Mouse (Mus musculus): Measurements from ENCODE around the gene Galntl5. TPM values are rescaled to one million over a fixed set of nuclear protein-coding genes. Genes with fewer than 3 reads are reported as not detected.

The Galntl5 gene
- total and polyA plus RNA-seq, 2 experiments from 2014 or later: not detected

- Histone ChIP-seq H3K9me3 (replicated peaks; ENCODE audit: control insufficient read depth, low read length) (no peaks in the 10 kb centered on the region), H3K27ac (ENCODE audit: low read depth) (no peak overlapping the region), H3K27me3 (ENCODE audit: control insufficient read depth, insufficient read depth, low read length) (no peaks in the 10 kb centered on the region), H3K4me2 (ENCODE audit: low read depth, low read length) (no peak overlapping the region), H3K4me1 (ENCODE audit: control insufficient read depth, insufficient read depth) (no peaks in the 10 kb centered on the region), H3K4me3 (ENCODE audit: low read depth, low read length) (no peak overlapping the region), H3K36me3 (replicated peaks; ENCODE audit: control insufficient read depth, insufficient read depth, low read length) (no peaks in the 10 kb centered on the region), H3K9ac (replicated peaks; ENCODE audit: low read depth, low read length) (no peak overlapping the region)
- WGBS: 86% methylated on average over 4 of the region's 4 CpGs
- ATAC-seq (ENCODE audit: insufficient read depth, low read depth) (no peak), DNase-seq (ENCODE audit: low spot score) (no peak)
- TF ChIP-seq EP300 (IDR thresholded peaks at IDR 0.05; ENCODE audit: low read depth) (no peak), CTCF (IDR thresholded peaks at IDR 0.05; ENCODE audit: low read depth) (no peak)
Measured at GRCm38 (mm10) chr5:25154823-25155222, 26.4 kb upstream of the Galntl5 start.

DNA sequence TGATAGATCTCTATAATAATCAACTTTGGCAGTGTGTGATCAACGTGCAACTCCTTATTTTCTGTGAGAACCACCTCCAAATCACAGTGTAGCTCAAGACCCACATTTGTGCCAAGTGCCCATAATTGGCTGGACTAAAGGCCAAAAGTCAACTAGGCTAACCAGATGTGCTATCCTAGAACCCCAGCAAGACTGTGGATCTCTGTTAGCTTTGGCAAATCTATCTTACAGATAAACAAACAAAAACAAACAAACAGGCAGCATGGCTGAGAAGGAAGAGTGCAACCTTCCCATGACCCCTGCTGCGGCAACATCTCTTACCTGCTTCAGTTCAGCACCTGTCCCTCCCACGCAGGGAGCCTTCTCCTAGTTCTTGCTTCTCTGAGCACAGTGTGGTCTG, 25.9 kb upstream of the Galntl5 start:
- H3K36me3 ChIP-seq (replicated peaks; ENCODE audit: control insufficient read depth, insufficient read depth, low read length): no peaks in the 10 kb centered on the region
- WGBS: 76% methylated on average over 3 of the region's 3 CpGs
- H3K9ac ChIP-seq (replicated peaks; ENCODE audit: low read depth, low read length): no peak overlapping the region
- no peak overlapping the region for H3K27ac ChIP-seq (ENCODE audit: low read depth)
- ATAC-seq (ENCODE audit: insufficient read depth, low read depth) (no peak), DNase-seq (ENCODE audit: low spot score) (no peak)
- TF ChIP-seq CTCF (IDR thresholded peaks at IDR 0.05; ENCODE audit: low read depth) (no peak), EP300 (IDR thresholded peaks at IDR 0.05; ENCODE audit: low read depth) (no peak)
- no peak overlapping the region for H3K4me2 ChIP-seq (ENCODE audit: low read depth, low read length)
- H3K4me1 ChIP-seq (ENCODE audit: control insufficient read depth, insufficient read depth): no peaks in the 10 kb centered on the region
- no peaks in the 10 kb centered on the region for H3K27me3 ChIP-seq (ENCODE audit: control insufficient read depth, insufficient read depth, low read length)
- no peaks in the 10 kb centered on the region for H3K9me3 ChIP-seq (replicated peaks; ENCODE audit: control insufficient read depth, low read length)
- no peak overlapping the region for H3K4me3 ChIP-seq (ENCODE audit: low read depth, low read length)

DNA sequence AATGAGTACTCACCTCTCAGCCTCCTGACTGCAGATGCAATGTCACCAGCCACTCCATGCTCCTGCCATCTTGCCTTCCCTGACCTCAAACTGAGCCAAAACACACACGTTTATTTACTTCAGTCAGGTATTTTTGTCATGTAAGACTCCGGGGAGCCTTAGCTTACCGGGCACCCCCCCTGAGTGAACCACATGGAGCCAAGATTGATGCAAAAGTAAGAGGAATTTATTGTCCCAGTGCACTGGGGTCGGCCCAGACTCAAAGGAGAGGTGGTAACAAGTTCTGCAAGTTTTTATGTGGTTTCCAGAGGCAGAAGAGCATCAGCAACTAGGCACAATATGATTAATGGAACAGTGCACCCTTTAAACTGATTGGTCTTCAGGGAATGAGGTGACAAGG, 24.1 kb upstream of the Galntl5 start:
- ATAC-seq (ENCODE audit: insufficient read depth, low read depth) (no peak), DNase-seq (ENCODE audit: low spot score) (no peak)
- Histone ChIP-seq H3K9me3 (replicated peaks; ENCODE audit: control insufficient read depth, low read length) (no peaks in the 10 kb centered on the region), H3K4me3 (ENCODE audit: low read depth, low read length) (no peak overlapping the region), H3K9ac (replicated peaks; ENCODE audit: low read depth, low read length) (no peak overlapping the region), H3K4me2 (ENCODE audit: low read depth, low read length) (no peak overlapping the region), H3K4me1 (ENCODE audit: control insufficient read depth, insufficient read depth) (no peaks in the 10 kb centered on the region), H3K27ac (ENCODE audit: low read depth) (no peak overlapping the region), H3K36me3 (replicated peaks; ENCODE audit: control insufficient read depth, insufficient read depth, low read length) (no peaks in the 10 kb centered on the region), H3K27me3 (ENCODE audit: control insufficient read depth, insufficient read depth, low read length) (no peaks in the 10 kb centered on the region)
- TF ChIP-seq CTCF (IDR thresholded peaks at IDR 0.05; ENCODE audit: low read depth) (no peak), EP300 (IDR thresholded peaks at IDR 0.05; ENCODE audit: low read depth) (no peak)
- 53% methylated on average over 4 of the region's 4 CpGs for WGBS

GRCm38 (mm10) chr5:25160515-25160914, 20.7 kb upstream of the Galntl5 start:
- Histone ChIP-seq H3K36me3 (replicated peaks; ENCODE audit: control insufficient read depth, insufficient read depth, low read length) (no peaks in the 10 kb centered on the region), H3K4me3 (ENCODE audit: low read depth, low read length) (no peak overlapping the region), H3K4me1 (ENCODE audit: control insufficient read depth, insufficient read depth) (no peaks in the 10 kb centered on the region), H3K9me3 (replicated peaks; ENCODE audit: control insufficient read depth, low read length) (no peaks in the 10 kb centered on the region), H3K27me3 (ENCODE audit: control insufficient read depth, insufficient read depth, low read length) (no peaks in the 10 kb centered on the region), H3K27ac (ENCODE audit: low read depth) (no peak overlapping the region), H3K4me2 (ENCODE audit: low read depth, low read length) (no peak overlapping the region), H3K9ac (replicated peaks; ENCODE audit: low read depth, low read length) (no peak overlapping the region)
- WGBS: 63% methylated on average over 11 of the region's 11 CpGs
- no peak for TF ChIP-seq EP300 (IDR thresholded peaks at IDR 0.05; ENCODE audit: low read depth)
- no peak for TF ChIP-seq CTCF (IDR thresholded peaks at IDR 0.05; ENCODE audit: low read depth)
- DNase-seq (ENCODE audit: low spot score) (no peak), ATAC-seq (ENCODE audit: insufficient read depth, low read depth) (no peak)

DNA sequence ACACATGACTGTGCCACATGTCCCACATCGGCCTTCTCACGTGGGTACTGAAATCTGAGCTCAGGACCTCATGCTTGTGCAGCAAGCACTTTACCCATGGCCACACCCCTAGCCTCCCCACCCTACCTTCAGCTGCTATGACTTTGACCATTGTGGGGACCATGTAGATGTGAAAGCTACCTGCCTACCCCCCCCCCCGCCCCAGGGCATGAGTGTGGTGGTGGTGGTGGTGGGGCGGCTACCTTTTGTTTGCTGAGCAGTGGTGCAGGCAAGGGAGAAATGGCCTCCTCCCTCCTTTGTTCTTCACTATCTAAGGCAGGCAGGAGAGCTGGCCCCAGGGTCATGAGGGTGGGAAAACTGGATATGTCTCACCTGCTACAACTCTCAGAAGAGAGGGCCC, 18.3 kb upstream of the Galntl5 start:
- no peak overlapping the region for H3K9ac ChIP-seq (replicated peaks; ENCODE audit: low read depth, low read length)
- WGBS: 75% methylated on average over 4 of the region's 4 CpGs
- H3K4me2 ChIP-seq (ENCODE audit: low read depth, low read length): no peak overlapping the region
- no peaks in the 10 kb centered on the region for H3K9me3 ChIP-seq (replicated peaks; ENCODE audit: control insufficient read depth, low read length)
- H3K4me1 ChIP-seq (ENCODE audit: control insufficient read depth, insufficient read depth): no peaks in the 10 kb centered on the region
- DNase-seq (ENCODE audit: low spot score): no peak
- no peak for TF ChIP-seq EP300 (IDR thresholded peaks at IDR 0.05; ENCODE audit: low read depth)
- TF ChIP-seq CTCF (IDR thresholded peaks at IDR 0.05; ENCODE audit: low read depth): no peak
- H3K4me3 ChIP-seq (ENCODE audit: low read depth, low read length): no peak overlapping the region
- no peak for ATAC-seq (ENCODE audit: insufficient read depth, low read depth)
- H3K27ac ChIP-seq (ENCODE audit: low read depth): no peak overlapping the region
- H3K36me3 ChIP-seq (replicated peaks; ENCODE audit: control insufficient read depth, insufficient read depth, low read length): no peaks in the 10 kb centered on the region
- H3K27me3 ChIP-seq (ENCODE audit: control insufficient read depth, insufficient read depth, low read length): no peaks in the 10 kb centered on the region

DNA sequence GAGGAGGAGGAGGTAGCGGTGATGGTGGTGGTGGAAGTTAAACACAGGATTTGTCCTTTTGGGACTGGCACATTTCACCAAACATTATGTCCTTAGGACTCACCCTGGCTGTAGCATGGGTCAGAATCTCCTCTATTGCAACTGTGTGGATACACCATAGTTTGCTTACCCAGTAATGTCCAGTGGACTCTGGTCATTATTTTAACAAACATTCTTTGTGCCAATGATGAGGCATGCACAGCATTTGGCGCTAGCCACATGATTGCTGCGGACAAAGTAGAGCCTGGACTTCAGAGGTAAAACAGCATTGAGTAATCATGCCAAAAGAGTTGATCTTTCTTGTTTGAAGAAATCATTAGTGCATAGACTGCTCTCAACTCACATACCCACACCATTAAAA, 17.3 kb upstream of the Galntl5 start:
- DNase-seq (ENCODE audit: low spot score) (no peak), ATAC-seq (ENCODE audit: insufficient read depth, low read depth) (no peak)
- H3K9ac ChIP-seq (replicated peaks; ENCODE audit: low read depth, low read length): no peak overlapping the region
- no peak overlapping the region for H3K27ac ChIP-seq (ENCODE audit: low read depth)
- WGBS: 79% methylated on average over 3 of the region's 3 CpGs
- H3K9me3 ChIP-seq (replicated peaks; ENCODE audit: control insufficient read depth, low read length): no peaks in the 10 kb centered on the region
- no peaks in the 10 kb centered on the region for H3K27me3 ChIP-seq (ENCODE audit: control insufficient read depth, insufficient read depth, low read length)
- no peaks in the 10 kb centered on the region for H3K4me1 ChIP-seq (ENCODE audit: control insufficient read depth, insufficient read depth)
- no peak overlapping the region for H3K4me2 ChIP-seq (ENCODE audit: low read depth, low read length)
- no peak overlapping the region for H3K4me3 ChIP-seq (ENCODE audit: low read depth, low read length)
- no peaks in the 10 kb centered on the region for H3K36me3 ChIP-seq (replicated peaks; ENCODE audit: control insufficient read depth, insufficient read depth, low read length)
- TF ChIP-seq CTCF (IDR thresholded peaks at IDR 0.05; ENCODE audit: low read depth) (no peak), EP300 (IDR thresholded peaks at IDR 0.05; ENCODE audit: low read depth) (no peak)

Data from heart, postnatal 0 days (tissue).